Mouse (Mus musculus) hindbrain, embryonic 16.5 days (tissue): Measurements from ENCODE around the gene Dlgap3. TPM values are rescaled to one million over a fixed set of nuclear protein-coding genes. Genes with fewer than 3 reads are reported as not detected.

ENCODE experiments used
- ATAC-seq: fragments of 200-750 bp; cut with Nextera tagmentation; 2 replicates; pipeline ENCODE4 v1.8.0; 2017; ENCODE audit warnings: moderate TSS enrichment, moderate library complexity
- H3K27ac ChIP-seq: fragments of 300-500 bp; sonication (generic); 2 replicates; pipeline ENCODE4 v1.5.1; 2014; ENCODE audit warnings: low read depth, mild to moderate bottlenecking, control low read depth, low read length, moderate library complexity
- H3K27me3 ChIP-seq: fragments of 300-500 bp; sonication (generic); replicated peaks from 2 replicates; pipeline ENCODE4 v1.6.1; 2014; ENCODE audit warnings: low read length; ENCODE audit not compliant: control insufficient read depth, insufficient read depth
- H3K36me3 ChIP-seq: fragments of 300-500 bp; sonication (generic); 2 replicates; pipeline ENCODE4 v1.6.1; 2014; ENCODE audit warnings: mild to moderate bottlenecking, low read length, moderate library complexity, mixed read lengths; ENCODE audit not compliant: control insufficient read depth, insufficient read depth
- H3K4me1 ChIP-seq: fragments of 300-500 bp; sonication (generic); 2 replicates; pipeline ENCODE4 v1.6.1; 2014; ENCODE audit warnings: low read depth, low read length; ENCODE audit not compliant: control insufficient read depth, insufficient read depth
- H3K4me2 ChIP-seq: fragments of 300-500 bp; sonication (generic); 2 replicates; pipeline ENCODE4 v1.6.1; 2014; ENCODE audit warnings: mild to moderate bottlenecking, low read length, control low read depth, moderate library complexity
- H3K4me3 ChIP-seq: fragments of 300-500 bp; sonication (generic); 2 replicates; pipeline ENCODE4 v1.5.1; 2014; ENCODE audit warnings: mild to moderate bottlenecking, low read length, control low read depth, moderate library complexity
- H3K9ac ChIP-seq: fragments of 300-500 bp; sonication (generic); 2 replicates; pipeline ENCODE4 v1.6.1; 2014; ENCODE audit warnings: low read depth, mild to moderate bottlenecking, control low read depth, low read length, moderate library complexity
- H3K9me3 ChIP-seq: fragments of 300-500 bp; sonication (generic); 2 replicates; pipeline ENCODE4 v1.6.1; 2014; ENCODE audit warnings: mild to moderate bottlenecking, low read length, moderate library complexity; ENCODE audit not compliant: control insufficient read depth
- WGBS: fragments of 180-500 bp; shearing (Covaris S2); extraction: QIAGEN DNeasy Blood & Tissue Kit; methylation state at CpG from one replicate; pipeline ENCODE4 v1.1.7; 2014; 5-methylcytosine and 5-hydroxymethylcytosine counted together
- polyA plus RNA-seq: library from polyadenylated mRNA; unstranded; fragments of >200 nt; fragmentation: Nextera tagmentation; extraction: Ambion mirVana; gene quantifications from 2 replicates; pipeline ENCODE4 v1.2.1, GENCODE M21; 2015

Dlgap3 gene
- polyA plus RNA-seq, 1 experiment from 2014 or later: 21.0 TPM

DNA sequence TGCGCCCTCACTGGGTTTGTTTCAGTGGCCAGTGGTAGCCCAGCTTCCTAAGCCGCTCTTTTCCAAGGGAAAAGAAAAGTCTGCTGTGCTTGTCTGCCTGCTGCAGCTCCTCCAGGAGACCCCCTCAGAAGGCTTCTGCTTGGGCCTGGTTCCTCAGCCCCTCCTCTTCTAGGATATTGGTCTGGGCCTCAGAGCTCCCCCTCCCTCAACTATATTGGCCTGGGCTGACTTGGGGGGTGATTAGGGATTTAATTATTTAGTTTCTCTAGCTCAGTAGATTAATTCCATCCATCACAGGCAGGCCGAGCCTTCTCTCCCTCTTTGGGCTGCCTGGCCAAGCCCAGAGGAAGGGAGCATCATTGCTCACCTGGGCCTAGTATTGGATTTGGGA is 11.4 kb downstream of the Dlgap3 start:
- peaks cover 11% of the 10 kb centered on the region for H3K4me1 ChIP-seq
- no peaks in the 10 kb centered on the region for H3K36me3 ChIP-seq
- H3K27me3 ChIP-seq: no peaks in the 10 kb centered on the region
- ATAC-seq: no peak
- H3K4me2 ChIP-seq: no peak overlapping the region
- no peak overlapping the region for H3K4me3 ChIP-seq
- no peaks in the 10 kb centered on the region for H3K9me3 ChIP-seq
- WGBS: 71% methylated on average over 3 of the region's 3 CpGs
- no peak overlapping the region; the same call in 1 of the 2 replicates for H3K9ac ChIP-seq
- H3K27ac ChIP-seq: peak overlapping the region; percentile 51; the same call in 1 of the 2 replicates

DNA sequence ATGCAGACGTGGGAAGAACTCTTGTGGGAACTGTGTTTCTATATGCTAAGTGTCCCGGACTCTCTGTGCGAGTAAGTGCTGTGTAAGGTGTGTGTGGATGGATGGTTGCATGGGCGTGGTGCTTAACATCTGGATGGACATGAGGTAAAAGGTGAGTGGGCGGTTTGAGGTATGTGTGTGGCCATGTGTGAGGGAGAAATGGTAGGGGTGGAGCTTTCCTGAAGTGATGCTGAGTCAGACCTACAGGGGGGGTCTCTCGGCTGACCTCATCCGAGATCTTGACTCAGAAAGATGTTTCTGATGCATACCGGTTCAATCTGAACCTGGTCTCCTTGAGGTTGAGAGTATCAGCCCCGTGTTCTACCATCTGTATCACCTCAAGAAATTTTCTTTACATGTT is 12.0 kb downstream of the Dlgap3 start:
- Histone ChIP-seq H3K9ac (no peak overlapping the region), H3K27ac (no peak overlapping the region), H3K27me3 (no peaks in the 10 kb centered on the region), H3K9me3 (no peaks in the 10 kb centered on the region), H3K36me3 (no peaks in the 10 kb centered on the region), H3K4me1 (peaks cover 11% of the 10 kb centered on the region), H3K4me3 (no peak overlapping the region), H3K4me2 (no peak overlapping the region)
- 94% methylated on average over 9 of the region's 9 CpGs for WGBS
- ATAC-seq: 0 out of 2 replicates have a peak, but pooled peaks have one; percentile 22

DNA sequence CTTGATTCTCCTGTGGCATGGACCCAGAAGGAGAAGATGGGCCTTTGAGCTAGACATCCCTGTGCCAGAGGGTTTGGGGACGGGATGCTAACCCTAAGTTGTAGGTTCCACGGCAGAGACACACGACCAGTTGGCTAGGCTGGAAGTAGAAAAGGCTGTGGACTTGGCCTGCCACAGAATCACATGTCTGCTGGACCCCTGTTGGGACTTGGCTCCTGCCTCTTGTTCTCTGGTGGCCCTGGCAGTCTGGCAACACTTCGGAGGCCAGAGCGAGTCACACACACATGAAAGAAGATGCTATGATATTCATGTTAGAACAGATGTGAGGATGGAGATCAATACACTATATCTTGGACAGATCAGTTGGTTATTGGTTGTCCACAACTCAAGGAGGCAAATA is 14.9 kb downstream of the Dlgap3 start:
- Histone ChIP-seq H3K36me3 (no peaks in the 10 kb centered on the region), H3K9ac (no peak overlapping the region), H3K4me3 (no peak overlapping the region), H3K9me3 (no peaks in the 10 kb centered on the region), H3K27me3 (no peaks in the 10 kb centered on the region), H3K4me1 (peaks cover 11% of the 10 kb centered on the region), H3K27ac (no peak overlapping the region), H3K4me2 (no peak overlapping the region)
- 77% methylated on average over 5 of the region's 5 CpGs for WGBS
- no peak for ATAC-seq

DNA sequence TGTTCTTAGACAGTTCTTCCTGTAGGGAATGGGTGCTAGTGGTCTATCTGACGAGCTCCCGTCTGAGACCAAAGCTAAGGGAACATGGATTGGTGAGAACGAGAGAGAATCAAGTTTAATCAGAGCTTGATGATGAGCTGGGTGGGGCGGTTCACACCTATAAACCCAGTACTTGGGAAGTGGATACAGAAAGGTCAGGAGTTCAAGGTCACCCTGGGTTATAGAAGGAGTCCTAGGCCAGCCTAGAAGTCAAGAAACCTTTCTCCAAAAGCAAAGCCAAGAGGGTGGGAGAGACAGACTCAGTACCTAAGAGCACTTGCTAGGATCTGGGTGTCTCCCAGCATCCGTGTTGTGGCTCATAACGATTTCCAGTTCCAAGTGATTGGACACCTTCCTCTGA is 21.9 kb downstream of the Dlgap3 start:
- peaks cover 8% of the 10 kb centered on the region; the same call in 1 of the 2 replicates for H3K36me3 ChIP-seq
- 93% methylated on average over 6 of the region's 6 CpGs for WGBS
- no peak overlapping the region for H3K4me2 ChIP-seq
- no peak overlapping the region for H3K4me3 ChIP-seq
- H3K27me3 ChIP-seq: no peaks in the 10 kb centered on the region
- H3K4me1 ChIP-seq: peaks cover 16% of the 10 kb centered on the region
- H3K9me3 ChIP-seq: no peaks in the 10 kb centered on the region
- no peak overlapping the region for H3K9ac ChIP-seq
- ATAC-seq: no peak
- H3K27ac ChIP-seq: no peak overlapping the region

DNA sequence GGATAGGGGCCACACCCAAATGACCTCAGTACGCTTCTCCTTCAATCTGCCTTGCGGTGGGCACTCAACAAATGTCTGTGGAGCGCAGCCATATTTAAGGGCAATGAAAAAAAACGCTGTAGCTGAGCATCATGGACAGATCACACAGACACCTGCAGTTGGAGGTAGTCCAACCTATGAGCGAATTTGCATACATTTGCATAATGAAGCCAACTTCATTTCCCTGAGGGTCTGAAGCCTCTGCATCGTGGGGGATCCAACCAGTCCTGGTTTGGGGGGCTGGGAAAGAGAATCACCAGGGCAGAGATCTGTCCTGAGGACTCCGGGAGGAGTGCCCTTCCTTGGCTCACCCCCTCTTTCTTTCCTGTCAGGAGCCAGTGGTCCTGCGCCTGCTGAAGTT is 23.7 kb downstream of the Dlgap3 start:
- H3K4me1 ChIP-seq: peaks cover 16% of the 10 kb centered on the region
- no peak overlapping the region for H3K9ac ChIP-seq
- peaks cover 8% of the 10 kb centered on the region; the same call in 1 of the 2 replicates for H3K36me3 ChIP-seq
- no peak for ATAC-seq
- H3K4me2 ChIP-seq: no peak overlapping the region
- WGBS: 59% methylated on average over 8 of the region's 8 CpGs
- H3K9me3 ChIP-seq: no peaks in the 10 kb centered on the region
- H3K27ac ChIP-seq: peak overlapping the region; percentile 61
- no peak overlapping the region for H3K4me3 ChIP-seq
- H3K27me3 ChIP-seq: no peaks in the 10 kb centered on the region

DNA sequence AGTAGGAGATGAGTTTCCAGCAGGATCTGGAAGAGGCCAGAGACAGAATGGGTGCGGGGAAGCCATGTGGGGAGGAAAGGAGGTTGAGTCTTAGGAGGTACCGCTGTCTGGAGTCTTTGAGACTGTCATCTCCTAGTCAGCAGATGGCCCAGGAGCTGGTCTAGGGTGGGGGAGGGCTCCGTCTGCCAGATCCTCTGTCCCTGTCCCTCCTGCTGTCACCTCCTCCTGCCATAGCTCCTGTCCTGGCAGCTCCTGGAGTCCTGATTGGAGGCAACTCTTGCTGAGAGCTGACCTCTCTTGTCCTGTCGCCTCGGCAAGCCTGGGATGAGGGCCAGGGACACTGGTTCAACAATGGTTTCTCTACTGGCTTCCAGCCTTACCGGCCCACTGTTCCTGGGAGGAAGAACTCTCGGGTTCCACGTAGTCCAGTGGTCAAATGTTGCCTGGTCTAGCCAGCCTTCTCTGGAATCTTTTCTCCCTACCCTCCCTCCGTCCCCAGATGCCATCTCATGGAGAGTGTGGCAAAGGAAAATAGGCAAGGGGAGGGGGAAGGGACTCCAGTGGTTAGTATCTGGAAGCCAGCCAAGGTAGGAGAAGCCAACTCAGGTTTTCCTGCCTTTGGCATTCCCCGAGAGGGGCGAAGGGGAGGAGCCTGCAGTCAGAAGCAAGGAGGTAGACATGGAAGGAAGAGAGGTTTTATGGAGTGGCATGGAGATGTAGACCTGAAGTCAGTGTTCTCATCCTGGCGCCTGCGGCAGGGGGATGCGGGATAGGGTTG is 24.6 kb downstream of the Dlgap3 start:
- Histone ChIP-seq H3K4me2 (no peak overlapping the region), H3K27me3 (no peaks in the 10 kb centered on the region), H3K9ac (no peak overlapping the region), H3K36me3 (peaks cover 8% of the 10 kb centered on the region; the same call in 1 of the 2 replicates), H3K4me3 (no peak overlapping the region), H3K27ac (peak overlapping the region; percentile 61), H3K9me3 (no peaks in the 10 kb centered on the region), H3K4me1 (peaks cover 16% of the 10 kb centered on the region)
- WGBS: 49% methylated on average over 14 of the region's 14 CpGs
- 0 out of 2 replicates have a peak, but pooled peaks have one; percentile 37 for ATAC-seq

DNA sequence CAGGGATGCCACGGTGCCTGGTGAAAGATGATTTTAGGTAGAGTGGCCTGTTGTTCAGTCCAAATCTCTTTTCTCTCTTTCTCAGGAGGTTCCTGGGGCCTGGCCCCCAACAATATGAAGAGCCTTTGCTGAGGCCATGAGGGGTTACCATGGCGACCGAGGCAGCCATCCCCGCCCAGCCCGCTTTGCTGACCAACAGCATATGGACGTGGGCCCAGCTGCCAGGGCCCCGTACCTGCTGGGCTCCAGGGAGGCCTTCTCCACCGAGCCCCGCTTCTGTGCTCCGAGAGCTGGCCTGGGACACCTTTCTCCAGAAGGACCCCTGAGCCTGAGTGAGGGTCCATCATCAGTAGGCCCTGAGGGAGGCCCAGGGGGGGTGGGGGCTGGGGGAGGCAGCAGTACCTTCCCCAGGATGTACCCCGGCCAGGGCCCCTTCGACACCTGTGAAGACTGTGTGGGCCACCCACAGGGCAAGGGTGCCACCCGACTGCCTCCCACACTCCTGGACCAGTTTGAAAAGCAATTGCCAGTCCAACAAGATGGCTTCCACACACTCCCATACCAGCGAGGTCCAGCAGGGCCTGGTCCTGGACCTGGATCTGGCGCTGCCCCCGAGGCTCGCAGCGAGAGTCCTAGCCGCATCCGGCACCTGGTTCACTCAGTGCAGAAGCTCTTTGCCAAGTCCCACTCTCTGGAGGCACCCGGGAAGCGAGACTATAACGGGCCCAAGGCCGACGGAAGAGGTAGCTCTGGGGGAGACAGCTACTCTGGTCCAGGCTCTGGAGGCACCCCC is 25.7 kb downstream of the Dlgap3 start:
- Histone ChIP-seq H3K9ac (no peak overlapping the region), H3K27ac (0 out of 2 replicates have a peak overlapping the region, but pooled peaks have one; percentile 9), H3K4me2 (no peak overlapping the region), H3K27me3 (no peaks in the 10 kb centered on the region), H3K36me3 (peaks cover 8% of the 10 kb centered on the region; the same call in 1 of the 2 replicates), H3K9me3 (no peaks in the 10 kb centered on the region), H3K4me3 (no peak overlapping the region), H3K4me1 (peaks cover 16% of the 10 kb centered on the region)
- no peak for ATAC-seq
- 64% methylated on average over 25 of the region's 25 CpGs for WGBS

DNA sequence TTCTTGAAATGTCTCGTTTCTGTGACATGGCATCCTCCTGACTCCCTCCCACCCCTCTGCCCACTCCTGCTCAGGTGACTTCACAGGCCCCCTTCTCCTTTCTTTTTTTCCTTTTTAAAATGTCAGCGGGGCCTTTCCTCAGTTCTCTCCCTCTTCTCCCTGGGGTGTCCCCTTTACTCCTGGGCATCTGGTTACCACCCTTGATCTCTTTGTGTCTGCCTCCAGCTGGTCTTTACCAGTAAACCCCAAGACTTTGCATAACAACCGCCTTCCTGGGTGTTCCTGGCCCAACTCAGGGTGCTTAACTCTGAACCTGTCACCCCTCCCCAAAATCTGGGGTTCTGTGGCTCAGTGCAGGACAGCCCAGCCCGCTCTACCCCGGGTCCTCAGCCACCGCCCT is 29.6 kb downstream of the Dlgap3 start:
- H3K27me3 ChIP-seq: no peaks in the 10 kb centered on the region
- 32% methylated on average over 6 of the region's 6 CpGs for WGBS
- ATAC-seq: 0 out of 2 replicates have a peak, but pooled peaks have one; percentile 20
- no peaks in the 10 kb centered on the region for H3K9me3 ChIP-seq
- peaks cover 8% of the 10 kb centered on the region for H3K4me1 ChIP-seq
- no peak overlapping the region for H3K4me3 ChIP-seq
- no peak overlapping the region for H3K27ac ChIP-seq
- peaks cover 8% of the 10 kb centered on the region; the same call in 1 of the 2 replicates for H3K36me3 ChIP-seq
- H3K9ac ChIP-seq: no peak overlapping the region
- no peak overlapping the region for H3K4me2 ChIP-seq

DNA sequence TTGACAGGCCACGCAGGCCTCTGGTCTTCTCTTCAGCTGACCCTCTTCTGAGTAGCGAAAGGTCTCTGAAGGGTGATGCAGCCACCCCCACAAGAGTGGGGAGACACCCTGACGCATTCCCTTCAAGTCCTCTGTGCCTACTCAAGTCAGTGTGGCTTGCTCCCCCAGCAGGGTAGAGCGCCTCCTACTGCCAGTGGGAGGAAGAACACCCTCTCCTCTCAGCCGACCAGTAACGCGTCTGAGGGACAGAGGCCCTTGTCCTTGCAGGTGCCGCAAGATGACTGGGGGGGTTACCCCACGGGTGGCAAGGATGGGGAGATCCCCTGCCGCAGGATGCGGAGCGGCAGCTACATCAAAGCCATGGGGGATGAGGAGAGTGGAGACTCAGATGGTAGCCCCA is 30.4 kb downstream of the Dlgap3 start:
- Histone ChIP-seq H3K36me3 (peaks cover 8% of the 10 kb centered on the region), H3K9ac (no peak overlapping the region), H3K27ac (no peak overlapping the region), H3K27me3 (no peaks in the 10 kb centered on the region), H3K4me1 (peaks cover 4% of the 10 kb centered on the region; the same call in 1 of the 2 replicates), H3K4me2 (no peak overlapping the region), H3K4me3 (no peak overlapping the region), H3K9me3 (no peaks in the 10 kb centered on the region)
- 60% methylated on average over 12 of the region's 12 CpGs for WGBS
- no peak for ATAC-seq
